ENCODE assay signal across 17 mouse cellular contexts in the genomic region with DNA sequence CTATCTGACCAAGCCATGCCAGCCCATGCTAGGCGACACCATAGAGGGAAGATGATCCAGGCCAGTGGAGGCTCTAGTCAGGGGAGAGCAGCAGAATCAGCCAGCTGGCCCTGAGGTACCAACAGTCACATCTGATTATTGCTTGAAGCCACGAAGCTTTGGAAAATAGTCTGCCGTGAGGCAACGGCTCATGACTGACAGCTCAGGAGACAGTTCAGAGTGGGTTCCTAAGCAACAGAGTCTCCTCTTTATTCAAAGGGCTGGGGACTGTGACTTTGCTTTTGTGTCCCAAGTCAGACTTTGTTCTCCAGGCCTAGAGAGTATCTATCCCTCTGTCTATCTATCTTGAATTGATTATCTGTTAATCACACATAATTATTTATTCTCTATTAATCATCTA.
"Had no signal": no experiment of that assay in that cellular context is flagged by ENCODE, and none has a peak within 500 bp of the region (broad histone marks: within the 10 kb centered on the region; RNA-seq: fewer than 3 reads in every experiment).

No protein-coding gene starts in this region.

- H3K36me3 ChIP-seq: lung, embryonic 15.5 days; midbrain, embryonic 13.5 days; neural tube, embryonic 12.5 days; stomach, embryonic 15.5 days had no signal

- DNase-seq: liver, postnatal 0 days; lung, adult 2 months; lung, postnatal 14 days; lung, postnatal 36 days; right cerebral cortex, postnatal 14 days; thymus, adult 2 months; thymus, postnatal 25 days; thymus, postnatal 4 days had no signal

- H3K27me3 ChIP-seq: lung, embryonic 15.5 days; megakaryocyte, embryonic 14.5 days; midbrain, embryonic 13.5 days; neural tube, embryonic 12.5 days; stomach, embryonic 15.5 days had no signal

- H3K4me1 ChIP-seq: lung, embryonic 15.5 days; megakaryocyte, embryonic 14.5 days; neural tube, embryonic 12.5 days; stomach, embryonic 15.5 days had no signal

- H3K4me2 ChIP-seq: lung, embryonic 15.5 days; midbrain, embryonic 11.5 days; midbrain, embryonic 13.5 days; neural tube, embryonic 12.5 days; stomach, embryonic 15.5 days had no signal

- H3K27ac ChIP-seq: lung, embryonic 15.5 days; macrophage; midbrain, embryonic 13.5 days; neural tube, embryonic 12.5 days; stomach, embryonic 15.5 days; stomach, postnatal 0 days had no signal

- H3K9me3 ChIP-seq: lung, embryonic 15.5 days; midbrain, embryonic 13.5 days; neural tube, embryonic 12.5 days; stomach, embryonic 15.5 days had no signal

- H3K4me3 ChIP-seq: lung, embryonic 15.5 days; megakaryocyte, embryonic 14.5 days; midbrain, embryonic 13.5 days; neural tube, embryonic 12.5 days; stomach, embryonic 15.5 days had no signal

- ATAC-seq: liver, postnatal 0 days; lung, postnatal 0 days; midbrain, embryonic 13.5 days had no signal

- H3K9ac ChIP-seq: liver, postnatal 0 days; lung, embryonic 15.5 days; midbrain, embryonic 13.5 days; neural tube, embryonic 12.5 days; stomach, embryonic 15.5 days had no signal
